Mouse (Mus musculus) embryonic fibroblast, embryonic 13.5 days (primary cell): Measurements from ENCODE around the gene Ptpn7. TPM values are rescaled to one million over a fixed set of nuclear protein-coding genes. Genes with fewer than 3 reads are reported as not detected.
"Not testable (repeated sequence)": the region's sequence is repeated elsewhere in the genome, so short reads cannot be mapped to it uniquely, and the experiment has no call there.

Experiments
- H3K27ac ChIP-seq: 2 replicates; pipeline ENCODE4 v1.5.1; 2012; ENCODE audit warnings: low read length, control low read depth, inconsistent platforms; ENCODE audit not compliant: insufficient read depth
- H3K4me1 ChIP-seq: 2 replicates; pipeline ENCODE4 v1.6.1; 2011; ENCODE audit warnings: low read length; ENCODE audit not compliant: control insufficient read depth, insufficient read depth
- H3K4me3 ChIP-seq: 2 replicates; pipeline ENCODE4 v1.5.1; 2011; ENCODE audit warnings: mild to moderate bottlenecking, control low read depth, low read length; ENCODE audit not compliant: insufficient read depth
- CTCF ChIP-seq: IDR thresholded peaks from 2 replicates; pipeline ENCODE4 v1.5.1; 2011; ENCODE audit warnings: mild to moderate bottlenecking, control low read depth, low read length, moderate library complexity, borderline replicate concordance; ENCODE audit not compliant: insufficient read depth
- POLR2A ChIP-seq: IDR thresholded peaks from 2 replicates; pipeline ENCODE4 v1.6.1; 2011; ENCODE audit warnings: low read depth, mild to moderate bottlenecking, control low read depth, low read length, moderate library complexity
- polyA plus RNA-seq: library from polyadenylated mRNA; stranded (reverse); fragments of >200 nt; gene quantifications from 2 replicates; pipeline ENCODE4 v1.2.4, GENCODE M21; 2011; ENCODE audit warnings: low read depth; ENCODE audit not compliant: missing spikeins, insufficient read length

The Ptpn7 gene
- polyA plus RNA-seq, 1 experiment = 0.79 TPM

GRCm38 (mm10) chr1:135189186-135189585 is 56.7 kb downstream of the Ptpn7 start:
- H3K4me3 ChIP-seq = no peak overlapping the region
- TF ChIP-seq POLR2A (no peak), CTCF (no peak)
- no peak overlapping the region for H3K27ac ChIP-seq
- H3K4me1 ChIP-seq = no peaks in the 10 kb centered on the region; the same call in 1 of the 2 replicates

DNA sequence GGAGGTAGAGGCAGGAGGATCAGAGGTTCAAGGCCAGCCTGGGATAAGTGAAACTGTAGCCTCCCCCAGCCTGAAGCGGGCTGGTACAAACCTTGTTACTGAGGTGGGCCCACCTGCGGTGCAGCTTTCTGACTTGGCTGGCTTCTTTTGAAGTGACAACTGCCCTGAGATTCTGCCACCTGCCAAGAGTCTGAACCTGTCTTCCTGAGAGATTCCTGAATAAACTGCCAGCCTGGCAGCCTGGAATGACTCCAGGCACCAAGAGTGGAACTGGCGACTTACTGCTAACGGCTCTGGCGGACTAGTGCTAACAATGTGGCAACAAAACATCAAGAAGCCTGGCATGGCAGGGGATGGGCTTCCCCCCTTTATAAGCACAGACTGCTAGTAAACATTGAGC is 61.8 kb downstream of the Ptpn7 start:
- not testable (repeated sequence) for H3K27ac ChIP-seq, H3K4me1 ChIP-seq, H3K4me3 ChIP-seq

Other genes starting within 250 kb of the Ptpn7 start
- 20.3 and 21.1 TPM in 2 replicates for gene Ppp1r12b, start 176.8 kb upstream of the Ptpn7 start, polyA plus RNA-seq
- gene Ube2t, start 170.1 kb upstream of the Ptpn7 start, polyA plus RNA-seq = 12.0 and 19.0 TPM in 2 replicates
- gene Lgr6, start 27.4 kb upstream of the Ptpn7 start, polyA plus RNA-seq = 2.3 TPM in 2 replicates
- gene Arl8a, start 14.1 kb downstream of the Ptpn7 start, polyA plus RNA-seq = 115 and 141 TPM in 2 replicates
- gene Gpr37l1, start 35.0 kb downstream of the Ptpn7 start, polyA plus RNA-seq = not detected in 2 replicates
- not detected in 2 replicates for gene Elf3, start 125.9 kb downstream of the Ptpn7 start, polyA plus RNA-seq
- gene Rnpep, start 151.4 kb downstream of the Ptpn7 start, polyA plus RNA-seq = 49.3 and 58.6 TPM in 2 replicates
- 108 and 181 TPM in 2 replicates for gene Timm17a, start 181.1 kb downstream of the Ptpn7 start, polyA plus RNA-seq
- 47.9 and 79.9 TPM in 2 replicates for gene Lmod1, start 192.1 kb downstream of the Ptpn7 start, polyA plus RNA-seq
- gene Shisa4, start 242.5 kb downstream of the Ptpn7 start, polyA plus RNA-seq = 82.8 and 101 TPM in 2 replicates